Mouse (Mus musculus) embryo, embryonic 11 days (tissue): ENCODE measurements around the gene Trappc12.

Experiments
- DNase-seq: peaks from one replicate; pipeline ENCODE4 v3.0.0-alpha.2; 2015

Gene Trappc12

GRCm38 (mm10) chr12:28685771-28686170 is 64.5 kb downstream of the Trappc12 start:
- DNase-seq = no peak

GRCm38 (mm10) chr12:28684674-28685073 is 65.6 kb downstream of the Trappc12 start:
- DNase-seq = no peak

- DNase-seq = no peak
These were observed 74.4 kb downstream of the Trappc12 start for GRCm38 (mm10) chr12:28675925-28676209.

GRCm38 (mm10) chr12:28675121-28675924 is 74.9 kb downstream of the Trappc12 start, which contains the start of gene Adi1:
Gene Adi1, plus strand, starts transcription at chr12:28675231.
- DNase-seq = peak; percentile 92

GRCm38 (mm10) chr12:28674038-28674720 is 76.1 kb downstream of the Trappc12 start:
- no peak for DNase-seq

GRCm38 (mm10) chr12:28667287-28667686 is 83.0 kb downstream of the Trappc12 start:
- DNase-seq = no peak

GRCm38 (mm10) chr12:28666734-28667133 is 83.5 kb downstream of the Trappc12 start:
- DNase-seq = no peak

- no peak for DNase-seq
These were observed 87.6 kb downstream of the Trappc12 start for GRCm38 (mm10) chr12:28662628-28663027.

GRCm38 (mm10) chr12:28649141-28650110 is 100.8 kb downstream of the Trappc12 start, which contains the start of gene Rnaseh1:
Gene Rnaseh1, plus strand, starts transcription at chr12:28649602.
- peak; percentile 96 for DNase-seq
